Mouse (Mus musculus) spleen, adult 2 months (tissue): Measurements from ENCODE around the gene Cyp2c68.
"Not testable (repeated sequence)": the region's sequence is repeated elsewhere in the genome, so short reads cannot be mapped to it uniquely, and the experiment has no call there.

Experiments used
- CTCF ChIP-seq: fragments of 200-500 bp; IDR thresholded peaks from 2 replicates; pipeline ENCODE4 v1.5.1; 2011; ENCODE audit warnings: mild to moderate bottlenecking, inconsistent platforms; ENCODE audit not compliant: insufficient read depth, insufficient read length, insufficient replicate concordance; ENCODE audit errors: extremely low read depth
- POLR2A ChIP-seq: fragments of 200-500 bp; IDR thresholded peaks from 2 replicates; pipeline ENCODE4 v1.6.1; 2011; ENCODE audit warnings: low read depth, low read length, inconsistent platforms

DNA sequence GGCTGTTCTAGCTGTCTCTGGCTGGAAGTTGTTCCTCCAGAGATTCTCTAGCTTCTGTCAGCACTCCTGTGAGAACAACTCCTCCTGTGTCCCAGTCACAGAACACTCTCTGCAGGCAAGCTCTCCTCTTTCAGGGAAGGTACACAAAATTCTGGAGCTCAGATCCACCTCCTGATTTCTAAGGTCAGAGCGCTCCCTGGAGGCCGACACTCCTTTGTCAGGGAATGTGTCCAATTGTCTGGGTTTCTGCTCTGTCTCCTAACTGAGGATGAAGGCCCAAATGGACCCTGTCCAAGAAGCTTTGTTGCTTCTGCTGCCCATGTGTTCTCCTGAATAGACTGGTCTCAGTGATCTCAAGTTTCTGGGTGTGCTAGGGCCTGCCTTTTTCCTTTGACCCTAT, 44.6 kb upstream of the Cyp2c68 start:
- TF ChIP-seq CTCF, POLR2A: not testable (repeated sequence)
